ENCODE assay signal across 8 mouse cellular contexts in the genomic region with DNA sequence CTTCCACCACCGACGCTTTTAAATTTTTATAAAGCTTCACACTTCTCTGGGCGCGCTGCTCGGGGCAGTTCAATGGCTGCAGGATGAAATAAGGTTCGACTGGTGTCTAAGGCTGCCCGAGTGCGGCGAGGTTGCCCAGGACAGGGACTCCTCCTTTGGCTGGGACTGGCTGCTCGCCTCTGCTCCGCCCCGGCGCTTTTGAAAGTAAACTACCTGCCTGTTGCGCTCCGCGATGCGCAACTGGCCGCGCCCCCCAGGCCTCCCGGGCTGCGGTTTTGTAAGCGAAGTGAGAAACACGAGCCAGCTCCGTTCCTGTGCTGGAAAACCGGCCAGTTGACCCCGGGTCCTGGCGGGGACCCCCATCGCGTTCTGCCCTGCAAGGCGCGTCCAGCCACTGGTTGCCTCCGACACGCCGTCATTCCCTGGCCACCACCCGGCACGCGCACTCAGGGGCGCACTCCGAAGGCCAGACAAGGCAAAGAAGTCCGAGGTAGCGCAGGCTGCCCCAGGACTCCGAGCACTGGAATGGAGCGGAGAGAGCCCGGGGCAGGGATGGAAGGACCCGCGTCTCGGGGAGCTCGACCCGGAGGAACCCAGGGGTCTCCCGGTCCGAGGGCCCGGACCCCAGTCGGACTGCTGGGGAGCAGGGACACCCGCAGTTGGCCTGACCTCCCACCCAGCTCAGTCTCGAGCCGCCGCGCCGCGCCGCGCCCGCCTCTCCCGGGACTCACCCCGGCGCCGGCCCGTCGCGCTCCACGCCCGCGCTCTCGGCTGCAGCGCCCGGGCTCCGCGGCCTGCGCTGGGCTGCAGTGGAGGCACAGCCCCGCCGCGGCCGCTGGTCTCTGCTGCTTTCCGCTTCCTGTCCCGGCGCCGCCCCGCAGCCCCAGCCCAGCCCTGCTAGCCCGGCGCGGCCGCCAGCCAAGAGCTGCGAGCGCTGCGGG. TPM values are rescaled to one million over a fixed set of nuclear protein-coding genes. Genes with fewer than 3 reads are reported as not detected.
DNase-seq lines count a peak whose midpoint lies in the region; ATAC-seq and TF ChIP-seq lines count a peak whose summit lies in the region.

A gene (minus strand): TSS at position 913 of the 941 bp plus-strand sequence.

- H3K36me3 ChIP-seq in intestine, embryonic 16.5 days (ENCODE audit: control insufficient read depth, insufficient read depth, low read length) = no peaks in the 10 kb centered on the region
- H3K36me3 ChIP-seq in liver, adult 2 months (ENCODE audit: control insufficient read depth, insufficient read depth, low read length) = no peaks in the 10 kb centered on the region
- H3K36me3 ChIP-seq in myocyte (ENCODE audit: control insufficient read depth, insufficient read depth) = no peaks in the 10 kb centered on the region

- no peaks in the 10 kb centered on the region for H3K9me3 ChIP-seq in intestine, embryonic 16.5 days (ENCODE audit: control insufficient read depth, low read length)

- TF ChIP-seq POLR2A in liver, adult 2 months (IDR thresholded peaks at IDR 0.05; ENCODE audit: extremely low read depth, insufficient read depth, low read length) = 0 out of 2 replicates have a peak, but pooled peaks have one; percentile 3
- peak; percentile 79 for TF ChIP-seq POLR2A in myocyte (IDR thresholded peaks at IDR 0.05; ENCODE audit: insufficient read length, low read depth)

- no peak for TF ChIP-seq CTCF in left cerebral cortex, adult 2 months (IDR thresholded peaks at IDR 0.05)
- no peak for TF ChIP-seq CTCF in liver, adult 2 months (IDR thresholded peaks at IDR 0.05; ENCODE audit: low read depth, low read length)

- DNase-seq in left cerebral cortex, adult 2 months (ENCODE audit: extremely low spot score in 1 of 2, low spot score in 2 of 2) = peak; percentile 42 to 54
- no peak for DNase-seq in left cerebral cortex, adult 9 months (ENCODE audit: low spot score in 2 of 2)
- peak; percentile 50 for DNase-seq in embryo, embryonic 11.5 days (ENCODE audit: low read depth, low spot score)
- peak; percentile 40 for DNase-seq in liver, adult 2 months (ENCODE audit: extremely low read depth, low read depth, low spot score)
- peak; percentile 74 to 79 for DNase-seq in urinary bladder, adult 18-20 months (ENCODE audit: low spot score in 2 of 2)

- H3K79me2 ChIP-seq in liver, adult 2 months (ENCODE audit: control insufficient read depth, insufficient read depth, low read length) = peaks cover 12% of the 10 kb centered on the region; the same call in 1 of the 2 replicates
- H3K79me2 ChIP-seq in myocyte (ENCODE audit: control insufficient read depth, insufficient read depth) = peaks cover 44% of the 10 kb centered on the region

- under 1% methylated on average over 80 of the region's 95 CpGs for WGBS in intestine, embryonic 16.5 days
- under 1% methylated on average over 75 of the region's 95 CpGs for WGBS in liver, adult 2 months

- peak within 1 kb of the TSS; percentile 21 for H3ac ChIP-seq in myocyte (ENCODE audit: control insufficient read depth, insufficient read length)

- peak; percentile 61 for ATAC-seq in granulocyte monocyte progenitor cell, adult 5-6 weeks (replicated peaks; ENCODE audit: poor library complexity, severe bottlenecking)
- peak; percentile 94 for ATAC-seq in intestine, embryonic 16.5 days

- intact Hi-C loops in left cerebral cortex, adult 2 months (cut with DNase I) = no loop called here

- peak within 1 kb of the TSS; percentile 65 for H3K4me3 ChIP-seq in left cerebral cortex, adult 2 months
- H3K4me3 ChIP-seq in intestine, embryonic 16.5 days (ENCODE audit: low read length) = peak within 1 kb of the TSS; percentile 88
- peak within 1 kb of the TSS; percentile 61 for H3K4me3 ChIP-seq in liver, adult 2 months (ENCODE audit: insufficient read depth, low read depth, low read length)
- peak within 1 kb of the TSS; percentile 58 for H3K4me3 ChIP-seq in myocyte

- H3K4me1 ChIP-seq in intestine, embryonic 16.5 days (ENCODE audit: control insufficient read depth, insufficient read depth, low read length) = peaks cover 25% of the 10 kb centered on the region
- peaks cover 3% of the 10 kb centered on the region; the same call in 1 of the 2 replicates for H3K4me1 ChIP-seq in liver, adult 2 months (ENCODE audit: control insufficient read depth, insufficient read depth, low read length)

- peak within 1 kb of the TSS; percentile 93 for H3K9ac ChIP-seq in intestine, embryonic 16.5 days (ENCODE audit: low read depth, low read length)
- peak within 1 kb of the TSS; percentile 51 for H3K9ac ChIP-seq in liver, adult 2 months (ENCODE audit: low read depth, low read length)

- peak within 1 kb of the TSS; percentile 90 for H3K4me2 ChIP-seq in intestine, embryonic 16.5 days (ENCODE audit: low read depth, low read length)
- peak within 1 kb of the TSS; percentile 86 for H3K4me2 ChIP-seq in myocyte (ENCODE audit: low read depth)

- peak within 1 kb of the TSS; percentile 53 for H3K27ac ChIP-seq in left cerebral cortex, adult 2 months
- peak within 1 kb of the TSS; percentile 84 for H3K27ac ChIP-seq in intestine, embryonic 16.5 days (ENCODE audit: low read length)
- 0 out of 2 replicates have a peak within 1 kb of the TSS, but pooled peaks have one; percentile 10 for H3K27ac ChIP-seq in liver, adult 2 months (replicated peaks; ENCODE audit: insufficient read depth, low read depth, low read length)

- H3K27me3 ChIP-seq in intestine, embryonic 16.5 days (replicated peaks; ENCODE audit: control insufficient read depth, insufficient read depth, low read length) = 0 out of 2 replicates have a peak, but pooled peaks cover 2% of the 10 kb centered on the region
- H3K27me3 ChIP-seq in liver, adult 2 months (ENCODE audit: control insufficient read depth, insufficient read depth, low read length) = no peaks in the 10 kb centered on the region
- no peaks in the 10 kb centered on the region for H3K27me3 ChIP-seq in myocyte (ENCODE audit: control insufficient read depth, insufficient read depth, insufficient read length)

TF ChIP-seq in myocyte, 11 proteins besides CTCF, POLR2A, EP300 and RAD21:
- TF ChIP-seq E2F4 (IDR thresholded peaks at IDR 0.05; ENCODE audit: insufficient read depth) (no peak), MYOG (IDR thresholded peaks at IDR 0.05; ENCODE audit: control insufficient read depth in 1 of 3, insufficient read depth in 1 of 3, insufficient read length in 2 of 3, low read depth in 2 of 3) (peak in 1 of 3 experiments; percentile 2), POLR2AphosphoS2 (IDR thresholded peaks at IDR 0.05; ENCODE audit: insufficient read length, low read depth) (peak; percentile 29)
TF ChIP-seq in myocyte: peak in this region for 2.

RNA-seq across cellular contexts. Expression of the gene that starts here (rescaled TPM):
- 1 to 10 TPM; 4.4 to 6.7 TPM for total RNA-seq in left cerebral cortex, adult 2 months (2021)
- 1.5 TPM in 1 of 2 replicates, not detected in the other for total RNA-seq in granulocyte monocyte progenitor cell, adult 5-6 weeks (2014; fragmentation: Nextera tagmentation)
- 1.0 and 4.4 TPM in 2 replicates for total RNA-seq in granulocyte monocyte progenitor cell, adult 5-6 weeks (2017)
- polyA plus RNA-seq in intestine, embryonic 16.5 days (2015; fragmentation: Nextera tagmentation; extraction: Ambion mirVana) = 18.7 and 20.6 TPM in 2 replicates
- total RNA-seq in liver, adult 2 months (2014; rRNA removed) = 3.6 and 4.6 TPM in 2 replicates
- polyA plus RNA-seq in liver, adult 2 months (2012; rRNA removed) = 7.8 and 8.9 TPM in 2 replicates
- 21.2 TPM for polyA plus RNA-seq in myocyte (2012; fragmentation: generic; extraction: Trizol)

Comparison
In these comparisons a context has a peak if more than half of its experiments do, and no peak if none do; other contexts are left out.
1. DNase-seq: peak in left cerebral cortex, adult 2 months (2 of 2), embryo, embryonic 11.5 days (single experiment), liver, adult 2 months (single experiment) and urinary bladder, adult 18-20 months (2 of 2); none in left cerebral cortex, adult 9 months (0 of 2).
2. H3K27ac ChIP-seq: peak in every context shown above with its lines; median percentile 84 in intestine, embryonic 16.5 days; 53 in left cerebral cortex, adult 2 months; 10 in liver, adult 2 months.
3. Peak in every context shown above with its lines, with median percentiles within 50 percentile points of each other: H3K4me3 ChIP-seq.